Mouse (Mus musculus) T-cell, adult 2 months (primary cell): ENCODE results near the gene Map1a.
A peak's percentile ranks its signal among the peaks of the same experiment; 100 is the strongest.

Experiments used
- DNase-seq: peaks from one replicate; pipeline ENCODE4 v3.0.0; 2022; ENCODE audit warnings: low spot score

Map1a gene

DNA sequence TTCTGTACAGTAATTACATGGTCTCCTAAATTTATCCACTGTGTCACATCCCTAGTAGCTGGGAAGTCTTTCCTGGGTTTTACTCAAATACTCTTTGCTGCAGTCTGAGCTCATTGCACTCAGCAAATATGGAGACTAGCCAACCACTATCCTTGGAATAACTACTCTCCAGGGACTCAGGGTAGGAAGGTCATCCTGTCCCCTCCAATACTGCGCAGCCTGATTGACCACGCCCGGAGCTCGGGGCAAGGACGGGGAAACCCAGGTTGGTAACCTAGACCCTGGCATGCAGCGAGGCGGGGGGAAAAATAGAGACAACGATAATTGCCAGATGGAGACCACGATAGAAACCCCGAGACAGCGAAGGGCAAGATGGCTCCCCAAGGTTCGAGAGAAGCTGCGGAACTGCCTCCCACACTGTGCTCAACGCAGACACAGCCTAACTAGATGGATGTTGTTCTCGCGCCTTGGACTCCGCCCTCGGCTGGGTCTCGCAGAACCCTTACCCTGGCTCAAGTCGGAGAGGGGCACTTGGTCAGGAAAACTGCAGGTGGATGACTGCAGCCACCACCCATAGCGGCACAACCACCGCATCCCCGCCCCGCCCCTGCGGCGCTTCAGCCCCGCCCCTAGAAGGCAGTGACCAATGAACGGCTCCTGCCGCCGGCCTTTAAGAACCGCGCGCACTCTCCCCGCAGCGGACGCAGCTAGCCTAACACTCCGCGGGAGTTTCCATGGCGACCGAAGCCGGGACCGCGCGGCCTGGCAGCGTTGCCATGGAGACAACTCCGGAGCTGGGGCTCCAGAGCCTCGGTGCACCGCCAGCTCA is at the start of gene Map1a:
Gene Map1a (plus strand): TSS at position 700 of the 829 bp plus-strand sequence.
- DNase-seq = peak; percentile 91

DNA sequence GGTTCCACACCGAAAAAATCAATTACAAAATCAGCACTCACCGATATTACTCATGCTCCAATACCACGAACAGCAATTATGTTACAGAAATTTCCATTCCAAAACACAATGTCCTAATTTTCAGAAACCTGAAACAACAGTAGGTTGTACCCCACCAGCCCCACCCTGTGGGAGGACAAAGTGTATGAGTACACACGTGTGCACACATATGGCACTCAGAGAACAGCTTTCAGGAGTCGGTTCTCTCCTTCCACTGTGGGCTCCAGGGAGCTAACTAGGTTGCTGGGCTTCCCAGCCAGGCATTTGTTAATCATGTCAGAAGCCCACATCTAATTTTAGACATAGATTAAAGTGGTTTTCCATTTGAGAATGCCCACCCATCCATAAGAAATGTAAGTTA is 45.3 kb upstream of the Map1a start:
- no peak for DNase-seq

DNA sequence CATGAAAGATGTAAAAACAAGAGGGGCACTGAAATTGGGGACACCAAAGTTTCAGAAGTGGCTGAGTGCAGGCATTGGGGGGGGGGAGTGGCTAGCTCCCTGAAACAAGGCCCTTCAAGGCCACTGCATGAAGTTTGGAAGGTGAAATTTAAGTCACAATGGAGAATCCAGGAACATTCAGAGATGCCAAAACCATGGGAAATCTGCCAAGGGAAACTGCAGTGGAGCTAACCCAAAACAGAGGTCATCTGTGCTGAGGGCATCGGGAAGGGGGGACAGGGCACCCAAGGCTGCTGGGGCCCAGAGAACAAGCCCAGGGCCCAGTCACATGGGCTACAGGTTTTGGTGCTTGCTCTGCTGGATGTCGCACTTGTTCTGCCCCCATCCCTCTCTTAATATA is 39.6 kb upstream of the Map1a start:
- no peak for DNase-seq

DNA sequence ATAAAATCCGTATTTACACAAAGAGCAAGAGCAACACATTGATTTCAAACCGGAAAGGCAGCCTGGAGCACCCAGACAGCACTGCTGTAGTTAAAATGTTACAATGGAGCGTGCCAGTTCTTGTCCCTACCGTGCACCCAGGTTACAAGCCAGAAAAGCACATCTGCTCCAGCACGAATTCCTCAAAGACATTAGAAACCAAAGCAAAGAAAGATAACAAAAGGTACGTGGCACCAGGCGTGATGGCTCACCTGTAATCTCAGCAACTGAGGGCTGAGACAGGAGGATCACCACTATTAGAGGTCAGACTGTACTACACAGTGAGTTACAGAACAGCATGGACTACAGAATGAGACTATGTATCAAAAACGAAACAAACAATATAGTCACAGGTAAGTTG is 21.0 kb upstream of the Map1a start:
- DNase-seq = no peak

DNA sequence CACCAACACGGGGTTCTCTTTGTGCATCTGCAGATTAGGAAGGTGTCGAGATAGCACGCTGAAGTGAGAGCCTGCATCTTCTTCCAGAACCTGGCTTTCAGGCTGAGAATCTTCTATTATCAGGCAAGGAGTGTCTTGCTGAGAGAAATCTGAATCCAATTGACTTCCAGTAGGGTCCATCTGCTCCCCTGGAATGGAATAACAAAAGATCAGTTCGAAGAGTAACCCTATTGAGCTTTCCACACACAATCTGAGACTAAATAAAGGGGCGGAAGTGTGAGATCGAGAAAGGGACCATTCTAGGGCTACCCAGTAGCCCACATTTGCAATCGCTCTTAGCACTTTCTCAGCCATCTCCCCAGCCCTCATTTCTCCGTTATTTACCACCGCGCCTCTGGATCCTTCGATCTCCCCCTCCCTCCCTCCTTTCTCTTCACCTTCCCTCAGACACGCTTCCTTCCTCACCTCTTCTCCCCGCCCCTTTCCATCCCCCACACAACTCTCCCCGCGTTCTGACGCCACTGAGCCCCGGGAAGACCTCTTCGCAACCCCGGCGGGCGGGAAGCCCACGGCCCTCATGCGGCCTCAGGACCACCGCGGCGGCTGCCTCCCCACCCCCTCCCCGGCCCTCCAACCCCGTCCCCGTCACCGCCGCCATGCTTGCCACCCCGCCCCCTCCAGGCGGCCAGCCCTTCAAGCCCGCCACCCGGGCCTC is 18.7 kb upstream of the Map1a start:
- no peak for DNase-seq

DNA sequence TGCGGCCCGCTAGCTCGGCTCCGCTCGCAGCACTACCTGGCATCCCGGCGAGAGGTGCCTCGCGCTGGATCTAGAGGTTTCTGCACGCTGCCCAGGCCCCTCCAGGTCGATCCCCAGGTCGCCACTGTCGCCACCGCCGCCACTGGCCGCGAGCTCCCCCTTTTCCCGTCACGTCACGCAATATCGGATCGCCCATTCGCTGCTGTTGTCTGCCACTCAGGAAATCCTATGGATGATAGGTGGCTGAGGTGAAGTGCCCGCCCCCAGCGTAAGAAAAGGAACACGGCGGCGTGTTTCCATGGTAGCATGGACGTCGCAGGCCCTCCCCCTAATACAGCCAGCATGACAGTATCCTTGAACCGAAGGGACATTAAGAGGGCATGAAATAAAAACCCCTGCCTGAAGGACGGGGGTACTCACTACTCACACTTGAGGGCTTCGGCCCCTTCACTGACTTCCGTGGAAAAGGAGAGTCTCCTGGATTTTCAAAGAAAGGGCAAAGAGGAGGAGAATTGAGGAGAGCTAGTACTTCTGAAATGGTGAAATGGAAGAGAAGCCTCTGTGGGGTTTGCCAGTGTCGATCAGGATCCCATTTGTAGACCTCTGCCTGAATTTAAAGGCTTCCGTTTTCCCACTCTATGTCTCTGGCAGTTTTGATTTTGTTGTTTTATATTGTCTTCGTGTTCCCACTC is 18.0 kb upstream of the Map1a start, which contains the start of gene Trp53bp1:
Gene Trp53bp1 (minus strand): TSS at position 172 of the 692 bp plus-strand sequence.
- DNase-seq = peak; percentile 92

DNA sequence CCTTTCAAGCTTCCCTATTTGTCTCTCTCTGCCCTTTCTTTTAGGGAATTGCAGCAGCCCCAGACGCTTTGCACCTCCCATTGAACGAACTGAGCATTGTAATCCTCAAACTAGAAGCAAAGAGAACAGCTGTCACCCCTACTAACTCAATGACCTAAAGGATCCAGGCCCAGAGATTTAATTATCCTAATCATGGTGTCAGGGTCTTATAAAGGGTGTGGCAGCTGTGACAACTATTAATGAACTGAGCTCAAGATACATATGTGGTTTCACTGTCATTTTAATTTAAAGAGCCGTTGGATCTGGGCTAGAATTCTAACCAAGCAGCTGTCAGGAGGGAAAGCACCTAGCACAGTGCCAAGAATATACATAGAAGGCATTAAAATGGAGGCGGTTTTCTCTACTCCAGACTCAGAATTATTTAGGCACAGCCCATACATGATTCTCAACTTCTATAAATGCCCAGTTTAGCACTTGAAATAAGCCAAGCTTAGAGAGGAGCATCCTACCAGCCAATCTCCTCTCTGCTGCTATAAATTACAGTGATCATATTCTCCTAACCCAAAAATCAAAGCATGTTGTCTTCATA is 17.4 kb upstream of the Map1a start:
- DNase-seq = no peak

DNA sequence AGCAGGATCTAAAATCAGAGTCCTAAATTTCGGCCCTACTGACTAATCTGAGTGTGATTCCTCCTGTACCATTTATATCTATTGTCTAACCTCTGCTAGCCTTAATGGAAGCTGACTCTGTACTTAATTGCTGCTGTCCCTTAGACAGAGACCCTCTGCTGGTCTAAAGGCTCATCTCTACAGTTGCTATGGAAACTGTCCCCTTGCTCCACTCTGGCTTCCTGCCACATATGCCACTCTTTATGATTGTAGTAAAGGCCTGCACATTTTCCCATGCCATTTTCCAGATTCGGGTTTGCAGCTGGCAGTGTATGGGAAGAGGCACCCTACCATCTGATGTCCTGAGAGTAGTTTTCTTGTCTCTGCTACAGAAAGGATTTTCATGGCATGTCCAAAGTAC is 1.6 kb upstream of the Map1a start:
- DNase-seq = no peak

DNA sequence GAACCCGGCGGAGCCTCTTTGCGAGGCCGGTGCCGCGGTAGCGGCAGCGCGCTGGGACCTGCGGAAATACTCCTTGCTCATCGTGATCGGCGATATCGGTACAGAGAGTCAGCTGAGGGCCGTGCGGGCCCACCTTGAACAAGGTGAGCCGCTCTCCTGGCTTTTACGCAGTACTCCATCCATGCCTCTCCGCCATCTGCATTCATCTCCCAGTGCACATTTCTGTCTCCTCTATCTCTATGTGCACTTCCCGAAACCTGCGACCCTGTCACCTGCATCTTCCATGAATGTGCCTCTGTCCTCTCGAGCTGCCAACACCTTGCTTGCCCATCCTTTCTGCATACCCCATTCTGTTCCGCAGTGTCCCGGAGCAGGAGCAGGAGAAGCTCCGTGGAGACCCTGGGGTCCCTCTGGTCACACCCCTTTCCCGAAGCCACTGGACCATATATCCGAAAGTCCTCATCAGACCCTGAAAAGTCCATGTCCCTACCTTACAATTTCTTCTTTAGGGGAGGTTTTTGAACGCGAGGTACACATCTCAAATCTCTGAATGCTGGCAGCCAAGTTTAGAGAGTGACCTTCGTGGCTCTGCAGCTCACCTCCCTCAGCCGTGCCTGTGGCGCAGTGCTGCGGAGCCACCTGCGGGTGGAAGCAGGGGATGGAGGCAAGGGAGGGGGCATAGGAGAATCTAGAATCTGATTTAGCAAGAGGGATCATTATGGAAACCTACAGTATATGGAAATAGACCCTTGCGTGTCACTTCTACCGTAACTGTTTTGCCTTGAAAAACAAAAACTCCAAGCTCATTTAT is 535 bp downstream of the Map1a start:
- DNase-seq = no peak

DNA sequence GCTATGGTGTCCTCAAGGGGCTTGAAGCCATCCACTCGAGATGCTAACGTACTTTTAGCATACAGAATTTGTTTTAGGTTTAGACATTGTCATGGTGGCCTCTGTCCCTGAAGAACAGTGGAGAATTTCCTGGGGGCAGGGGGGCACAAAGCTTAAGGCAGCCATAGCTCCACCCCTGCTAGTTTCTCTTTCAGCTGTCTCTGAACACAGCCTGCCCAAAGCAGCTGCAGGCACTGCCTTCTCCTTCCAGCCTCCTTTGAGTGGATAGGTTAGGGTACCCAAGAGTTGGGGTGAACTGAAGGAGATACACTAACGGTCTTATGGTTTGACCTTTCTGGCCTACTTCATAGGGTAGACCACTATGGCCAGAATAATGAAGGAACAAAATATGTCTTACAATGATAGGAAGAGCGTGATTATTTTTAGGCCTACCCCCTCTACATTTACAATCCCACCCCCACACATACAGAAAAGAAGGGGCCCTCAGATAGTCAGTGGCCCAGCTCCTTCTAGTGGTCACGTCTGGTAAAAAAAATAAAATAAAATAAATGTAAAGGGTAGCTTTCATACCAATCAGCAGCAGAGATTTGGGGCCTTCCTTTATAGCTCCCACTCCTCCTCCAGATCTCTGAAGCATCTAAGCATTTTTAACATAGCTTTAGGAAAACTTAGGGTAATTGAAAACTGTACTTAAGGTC is 3.1 kb downstream of the Map1a start:
- no peak for DNase-seq

DNA sequence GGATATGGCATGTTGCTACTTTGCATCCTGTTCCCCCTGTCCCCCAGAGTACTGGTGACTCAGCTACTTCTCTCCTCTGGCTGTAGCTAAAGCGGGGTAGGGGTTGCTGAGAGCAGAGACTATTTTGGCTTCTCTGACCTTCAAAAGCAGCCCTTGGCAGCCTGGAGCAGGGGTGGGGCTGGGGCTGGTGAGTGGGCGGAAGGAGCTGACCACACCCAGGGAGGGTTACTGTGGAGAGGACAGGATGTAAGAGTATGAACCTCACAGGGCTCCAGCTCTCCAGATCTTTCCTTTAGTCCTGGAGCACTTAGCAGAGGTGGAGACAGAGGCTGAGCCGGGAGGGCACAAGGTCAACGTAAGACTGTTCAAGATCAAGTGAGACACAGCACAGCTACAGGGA is 4.8 kb downstream of the Map1a start:
- no peak for DNase-seq

DNA sequence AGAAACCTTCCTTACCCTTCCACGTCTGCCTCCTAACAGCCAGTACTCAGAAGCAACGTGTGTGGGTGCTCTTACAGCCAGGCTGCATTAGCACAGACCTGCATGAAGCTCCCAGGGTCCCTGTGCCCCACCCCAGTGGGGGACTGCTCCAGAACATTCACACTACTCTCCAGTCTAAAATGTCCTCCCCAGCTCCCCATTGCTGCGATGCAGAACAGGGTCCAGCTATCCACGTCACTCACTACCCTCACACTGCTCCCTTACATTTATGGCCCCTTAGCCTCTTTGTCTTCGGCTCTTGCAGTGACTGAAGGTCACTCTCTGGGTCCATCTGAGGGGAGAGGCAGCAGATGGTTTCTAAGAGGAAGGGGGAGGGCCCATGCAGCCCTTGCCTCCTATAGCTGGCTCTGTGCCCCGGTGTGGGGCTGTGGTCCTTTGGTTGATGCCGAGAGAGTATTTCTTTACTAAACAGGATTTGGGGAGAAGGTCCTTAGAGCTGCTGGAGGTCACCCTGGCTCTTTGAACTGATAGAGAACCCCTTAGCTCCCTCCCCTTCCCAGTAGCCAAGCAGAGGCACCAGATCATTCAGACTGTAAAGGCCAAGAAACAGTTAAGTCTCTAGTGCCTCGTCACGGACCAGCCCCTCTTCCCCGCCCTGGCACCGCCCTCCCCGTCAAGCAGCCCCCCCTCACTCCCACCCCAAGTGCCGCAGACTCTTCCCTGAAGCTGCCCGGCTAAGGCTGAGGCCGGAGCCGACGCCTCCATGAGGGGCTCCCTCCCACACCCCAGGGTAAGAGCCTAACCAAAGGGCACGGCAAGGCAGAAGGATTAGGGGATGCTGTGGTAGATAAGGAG is 5.6 kb downstream of the Map1a start:
- DNase-seq = no peak

DNA sequence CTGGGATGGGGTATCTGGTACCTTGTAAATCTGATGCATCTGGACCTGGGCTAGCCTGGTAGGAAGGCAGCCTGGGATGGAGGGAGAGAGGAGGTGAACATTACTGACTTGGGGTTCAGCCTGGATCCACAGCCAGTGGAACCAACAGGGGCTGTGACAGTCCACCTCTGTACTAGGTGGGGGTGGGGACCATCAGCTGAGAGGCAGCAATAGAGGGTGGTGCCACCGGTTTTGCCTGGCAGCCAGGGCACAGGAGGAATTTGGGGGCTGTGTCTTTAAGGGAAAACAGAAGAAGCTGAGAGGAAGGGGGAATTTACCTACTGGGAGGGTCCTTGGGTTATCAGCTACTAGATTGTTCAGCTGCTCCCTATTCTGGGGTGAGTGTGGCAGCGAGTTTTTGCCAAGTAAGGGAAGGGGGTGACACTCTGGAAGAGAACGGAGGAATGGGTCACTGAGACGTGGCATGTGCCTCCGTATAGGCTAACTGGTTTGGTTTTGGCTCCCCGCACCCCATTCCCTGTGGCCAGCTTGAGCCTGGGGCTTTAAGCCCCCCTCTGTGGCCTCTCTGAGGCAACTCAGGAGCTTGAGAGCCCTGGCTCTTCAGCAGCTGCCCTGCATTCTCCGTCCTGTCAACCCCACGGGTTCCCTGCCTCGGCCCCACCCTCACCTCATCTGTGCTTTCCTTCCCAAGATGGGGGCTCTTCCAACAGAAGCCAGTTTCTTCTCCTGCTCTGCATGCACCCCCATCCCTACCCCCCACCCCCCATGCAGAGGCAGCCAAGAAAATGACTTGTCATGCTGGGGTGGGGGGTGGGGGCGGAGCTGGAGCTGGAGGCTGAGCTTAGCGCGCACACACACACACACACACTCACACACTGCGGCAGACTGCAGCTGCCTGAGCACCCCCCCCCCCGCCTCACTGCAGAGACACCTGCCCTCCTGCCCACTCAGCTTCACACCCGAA is 6.5 kb downstream of the Map1a start:
- DNase-seq = no peak

DNA sequence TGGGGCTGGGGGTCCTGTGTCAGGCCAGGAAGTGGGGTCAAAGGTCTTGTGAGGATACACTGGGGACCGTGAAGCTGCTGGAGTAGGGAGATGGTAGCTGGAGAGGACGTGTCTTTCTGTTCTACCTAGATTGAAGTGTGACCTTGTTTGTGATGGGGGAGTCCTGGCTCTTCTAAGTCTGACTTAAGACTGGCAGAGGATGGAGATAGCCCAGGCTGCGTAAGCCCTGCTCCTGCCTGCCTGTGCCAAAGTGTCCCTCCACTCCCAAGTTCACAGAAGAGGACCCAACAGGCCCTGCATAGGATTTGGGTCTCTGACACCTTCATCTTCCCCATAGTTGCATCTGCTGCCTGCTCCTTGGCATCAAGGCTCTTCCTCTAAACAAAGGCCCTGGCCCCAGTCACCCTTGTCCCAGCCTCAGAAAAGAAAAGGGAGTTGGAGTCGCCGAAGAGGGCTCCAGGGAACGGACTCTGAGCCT is 7.4 kb downstream of the Map1a start:
- no peak for DNase-seq

DNA sequence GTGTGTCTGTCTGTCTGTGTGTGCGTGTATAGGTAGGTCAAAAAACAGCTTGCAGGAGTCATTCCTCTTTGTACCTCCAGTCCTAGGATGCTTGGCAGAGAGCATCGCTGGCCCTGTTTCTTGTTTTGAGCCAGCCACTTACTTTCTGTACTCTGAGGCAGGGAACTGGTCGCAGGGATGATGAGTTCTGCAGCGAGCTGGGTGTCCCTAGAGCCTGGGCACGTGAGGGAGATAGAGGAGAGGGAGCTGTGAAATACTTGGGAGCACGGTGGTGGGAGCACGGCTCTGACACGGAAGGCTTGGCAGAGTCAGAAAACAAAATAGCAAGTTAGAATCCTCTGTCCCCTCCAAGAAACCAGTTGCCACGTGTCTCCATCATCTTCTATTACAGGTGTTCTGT is 8.3 kb downstream of the Map1a start:
- no peak for DNase-seq

DNA sequence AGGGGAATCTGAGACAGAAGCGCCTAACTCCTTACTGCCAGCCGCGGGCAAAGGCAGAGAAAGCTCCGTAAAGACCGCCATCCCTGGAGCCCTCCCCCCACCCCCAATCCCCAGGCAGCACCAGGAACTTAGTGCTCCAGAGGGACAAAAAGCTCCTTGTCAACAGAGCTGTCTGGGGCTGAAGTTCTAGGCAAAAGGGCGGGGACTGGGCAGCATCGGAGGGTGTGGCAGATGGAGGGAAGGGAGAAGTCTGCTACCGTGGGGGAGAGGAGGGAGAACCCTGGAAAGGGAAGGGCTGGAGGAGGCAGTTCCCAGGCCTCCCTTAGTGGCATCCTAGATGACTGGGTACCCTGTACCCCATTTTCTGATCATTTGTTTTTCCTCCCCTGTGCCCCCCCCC is 8.7 kb downstream of the Map1a start:
- DNase-seq = no peak

DNA sequence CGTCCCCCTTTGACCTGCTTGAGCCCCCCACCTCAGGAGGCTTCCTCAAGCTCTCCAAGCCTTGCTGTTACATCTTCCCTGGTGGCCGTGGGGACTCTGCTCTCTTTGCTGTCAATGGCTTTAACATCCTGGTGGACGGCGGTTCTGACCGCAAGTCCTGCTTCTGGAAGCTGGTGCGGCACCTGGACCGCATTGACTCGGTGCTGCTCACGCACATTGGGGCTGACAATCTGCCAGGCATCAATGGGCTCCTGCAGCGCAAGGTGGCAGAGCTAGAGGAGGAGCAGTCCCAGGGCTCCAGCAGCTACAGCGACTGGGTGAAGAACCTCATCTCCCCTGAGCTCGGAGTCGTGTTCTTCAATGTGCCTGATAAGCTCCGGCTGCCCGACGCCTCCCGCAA is 10.1 kb downstream of the Map1a start:
- DNase-seq = no peak

DNA sequence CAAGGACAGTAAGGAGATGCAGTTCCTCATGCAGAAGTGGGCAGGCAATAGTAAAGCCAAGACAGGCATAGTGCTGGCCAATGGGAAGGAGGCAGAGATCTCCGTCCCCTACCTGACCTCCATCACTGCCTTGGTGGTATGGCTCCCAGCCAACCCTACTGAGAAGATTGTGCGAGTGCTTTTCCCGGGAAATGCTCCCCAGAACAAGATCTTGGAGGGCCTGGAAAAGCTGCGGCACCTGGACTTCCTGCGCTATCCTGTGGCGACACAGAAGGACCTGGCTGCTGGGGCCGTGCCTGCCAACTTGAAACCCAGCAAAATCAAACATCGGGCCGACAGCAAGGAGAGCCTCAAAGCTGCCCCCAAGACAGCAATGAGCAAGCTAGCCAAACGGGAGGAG is 10.6 kb downstream of the Map1a start:
- DNase-seq = no peak

DNA sequence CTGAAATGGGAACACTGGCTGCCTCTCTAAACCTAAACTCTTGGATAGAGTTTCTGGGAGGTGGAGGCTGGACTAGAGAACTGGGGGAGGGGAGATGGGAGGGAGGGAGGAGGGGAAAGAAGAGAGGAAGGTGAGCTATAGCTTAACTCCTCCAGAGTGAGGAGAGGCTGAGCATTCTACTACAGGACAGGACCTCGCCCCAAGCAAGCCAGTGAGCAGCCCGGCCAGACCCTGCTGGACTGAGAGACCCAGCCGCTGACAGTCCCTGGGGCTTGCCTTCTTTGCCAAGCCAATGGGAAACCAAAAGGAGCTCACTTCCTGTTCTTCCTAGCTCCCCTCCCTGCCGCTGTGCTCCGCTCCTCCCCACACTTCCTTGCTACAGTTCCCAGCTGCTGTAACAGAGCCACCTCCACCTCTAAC is 19.6 kb downstream of the Map1a start:
- no peak for DNase-seq
